Mouse (Mus musculus) left cerebral cortex, postnatal 36 days (tissue): Measurements from ENCODE around the gene Mt1. TPM values are rescaled to one million over a fixed set of nuclear protein-coding genes. Genes with fewer than 3 reads are reported as not detected.

Experiments
- DNase-seq, 2 experiments: peaks; one replicate each; pipeline ENCODE4 v3.0.0; 2021 to 2022; ENCODE audit warnings: low spot score in 2 of 2, mixed read lengths in 1 of 2
- intact Hi-C: fragments of 180-260 bp; cut with DNase I; formaldehyde crosslinking; loops from one replicate; pipeline ENCODE4 v1.15.1; 2025
- total RNA-seq, 2 experiments: library from RNA; stranded (reverse); gene quantifications; 2 replicates each; pipeline ENCODE4 v1.2.3; 2021

Mt1 gene
- total RNA-seq, 2 experiments from 2014 or later, result 556 to 573 TPM

DNA sequence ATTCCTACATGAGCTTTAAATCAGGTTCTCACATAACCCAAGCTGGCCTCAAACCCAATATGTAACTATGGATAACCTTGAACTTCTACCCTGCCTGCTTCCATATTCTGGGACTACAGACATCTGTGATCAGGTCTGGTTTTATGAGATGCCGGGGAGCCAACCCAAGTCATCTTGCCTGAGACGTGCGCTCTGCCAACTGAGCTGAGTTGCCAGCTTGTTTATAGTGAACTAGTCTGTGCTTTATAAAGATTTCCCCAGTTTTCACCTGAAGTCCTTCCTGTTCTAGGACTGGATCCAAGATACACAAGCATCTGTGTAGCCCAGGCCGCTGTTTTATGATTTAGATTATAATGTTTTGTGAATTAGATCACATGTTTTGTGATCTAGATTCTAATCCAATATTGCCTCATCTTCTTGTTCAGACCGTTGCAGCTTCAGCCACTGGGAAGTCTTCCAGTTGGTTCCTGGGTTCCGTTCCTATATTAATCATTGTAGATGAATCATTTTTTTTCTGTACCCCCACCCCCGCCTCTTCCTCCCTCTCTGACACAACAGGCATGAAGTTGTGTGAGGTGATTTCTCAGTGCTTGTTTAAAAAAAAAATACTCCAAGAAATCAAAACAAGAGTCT lies 15.8 kb downstream of the Mt1 start:
- intact Hi-C loops, result loop anchor here (5.0 kb wide), 1 partner anchor 92 kb away; no protein-coding TSS in a partner anchor

DNA sequence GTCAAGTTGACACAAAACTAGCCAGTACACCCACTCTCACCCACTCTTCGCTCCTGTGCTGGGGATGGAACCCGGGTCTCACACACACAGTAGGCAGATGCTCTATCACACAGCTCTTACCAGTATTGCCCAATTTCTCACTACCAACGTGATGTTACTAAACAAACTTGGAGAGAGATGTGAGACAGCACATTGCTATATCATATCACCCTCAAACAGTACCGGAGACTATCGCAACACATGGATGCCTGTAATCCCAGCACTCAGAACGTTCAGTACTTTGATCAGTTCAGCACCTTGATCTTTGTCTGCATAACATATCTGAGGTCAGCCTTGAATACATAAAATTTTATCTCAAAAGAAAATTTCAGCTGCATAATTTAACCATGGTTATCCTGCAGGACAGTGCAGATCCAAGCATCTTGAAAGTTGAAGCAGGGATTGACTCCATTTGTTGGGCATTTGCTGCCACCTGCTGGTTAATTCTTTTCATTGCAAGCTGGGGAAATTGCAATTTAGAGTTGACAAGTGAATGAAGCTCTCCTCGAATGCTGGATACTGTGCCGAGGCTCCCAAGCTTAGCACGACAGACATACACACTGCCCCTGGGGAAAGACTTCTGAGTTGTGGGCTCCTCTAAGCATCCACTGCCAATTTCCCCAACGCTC lies 20.5 kb downstream of the Mt1 start:
- DNase-seq, result peak; percentile 54 to 66
- intact Hi-C loops, result loop anchor here (1.0 to 5.0 kb wide), 2 partner anchors 32 to 97 kb away; no protein-coding TSS in a partner anchor

More for the DNA sequence above, 15.8 kb downstream of the Mt1 start:
- DNase-seq, result no peak

DNA sequence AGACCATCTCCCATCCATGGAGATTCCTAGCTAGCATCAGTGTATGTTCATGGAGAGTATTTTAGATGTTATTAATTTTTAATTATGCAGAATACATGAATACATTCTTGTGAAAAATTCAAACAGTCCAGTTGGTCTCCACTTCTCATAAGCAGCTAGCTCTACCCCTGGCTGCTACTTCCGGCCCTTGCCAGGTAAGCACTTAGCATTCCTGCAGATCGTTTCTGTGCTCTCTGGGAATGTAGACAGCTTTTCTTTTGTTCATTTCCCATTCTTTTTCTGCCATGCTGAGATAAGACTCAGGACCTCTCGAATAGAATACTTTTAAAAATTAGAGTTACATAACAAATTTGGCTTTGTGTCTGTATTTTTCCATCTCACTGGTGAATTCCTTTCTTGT lies 25.2 kb downstream of the Mt1 start:
- intact Hi-C loops, result loop anchor here (10.0 kb wide), 1 partner anchor 219 kb away; no protein-coding TSS in a partner anchor

DNA sequence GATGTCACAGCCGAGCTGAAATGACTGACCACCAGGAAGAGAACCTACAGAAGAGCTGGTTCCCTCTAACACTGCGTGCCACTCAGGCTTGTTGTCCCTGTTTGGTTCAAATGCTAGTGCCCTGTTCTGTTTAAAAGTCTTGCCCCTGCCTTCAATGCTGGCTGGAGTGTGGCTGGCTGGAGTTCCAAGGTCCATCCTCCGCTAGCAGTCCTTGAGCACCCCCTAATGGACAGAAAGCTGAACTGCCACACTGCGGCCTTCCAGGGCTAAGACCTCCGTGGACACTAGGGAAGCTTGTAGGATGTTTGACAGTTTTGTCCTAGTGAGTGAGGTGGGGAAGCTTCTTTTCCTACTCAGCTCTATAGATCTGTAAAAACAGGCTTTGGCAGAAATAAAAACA lies 26.9 kb downstream of the Mt1 start:
- intact Hi-C loops, result loop anchor here (10.0 kb wide), 1 partner anchor 221 kb away; no protein-coding TSS in a partner anchor
- DNase-seq, result peak in 1 of 2 experiments; percentile 36

More for the DNA sequence above, 25.2 kb downstream of the Mt1 start:
- DNase-seq, result no peak

DNA sequence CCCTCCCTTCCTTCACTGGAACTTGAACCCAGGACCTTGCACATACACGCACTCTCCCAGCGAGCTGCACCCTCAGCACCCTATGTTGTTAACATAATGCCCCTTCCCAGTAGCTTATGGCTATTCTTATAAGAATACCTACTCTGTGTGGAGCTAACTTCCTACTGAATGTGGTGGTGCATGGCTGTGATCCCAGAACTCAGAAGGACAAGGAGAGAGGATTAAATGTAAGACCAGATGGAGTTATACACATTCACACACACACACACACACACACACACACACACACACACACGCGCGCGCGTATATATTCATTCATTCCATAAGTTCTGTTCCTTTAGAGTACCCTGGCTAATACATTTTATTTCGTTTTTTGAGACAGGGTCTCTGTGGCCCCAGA lies 27.4 kb downstream of the Mt1 start:
- DNase-seq, result peak; percentile 29 to 36
- intact Hi-C loops, result loop anchor here (10.0 kb wide), 1 partner anchor 221 kb away; no protein-coding TSS in a partner anchor

DNA sequence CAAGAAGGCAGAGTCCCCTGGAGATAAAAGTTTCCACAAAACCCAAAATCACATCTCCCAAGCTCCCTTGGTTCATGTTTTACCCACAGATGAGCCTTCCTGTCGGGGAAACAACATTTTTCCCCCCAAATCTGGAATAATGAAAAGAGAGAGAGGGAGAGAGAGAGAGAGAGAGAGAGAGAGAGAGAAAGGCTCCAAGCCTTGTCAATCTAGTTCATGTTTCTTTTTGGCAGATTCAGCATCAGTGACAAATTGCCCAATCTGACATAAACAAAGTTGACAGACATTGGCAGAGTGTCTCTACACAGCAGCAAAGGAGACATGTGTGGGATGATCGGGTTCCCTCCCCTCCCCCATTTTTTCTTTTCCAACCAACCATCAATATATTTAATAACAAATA lies 28.6 kb downstream of the Mt1 start:
- DNase-seq, result no peak
- intact Hi-C loops, result loop anchor here (10.0 kb wide), 1 partner anchor 223 kb away; no protein-coding TSS in a partner anchor

DNA sequence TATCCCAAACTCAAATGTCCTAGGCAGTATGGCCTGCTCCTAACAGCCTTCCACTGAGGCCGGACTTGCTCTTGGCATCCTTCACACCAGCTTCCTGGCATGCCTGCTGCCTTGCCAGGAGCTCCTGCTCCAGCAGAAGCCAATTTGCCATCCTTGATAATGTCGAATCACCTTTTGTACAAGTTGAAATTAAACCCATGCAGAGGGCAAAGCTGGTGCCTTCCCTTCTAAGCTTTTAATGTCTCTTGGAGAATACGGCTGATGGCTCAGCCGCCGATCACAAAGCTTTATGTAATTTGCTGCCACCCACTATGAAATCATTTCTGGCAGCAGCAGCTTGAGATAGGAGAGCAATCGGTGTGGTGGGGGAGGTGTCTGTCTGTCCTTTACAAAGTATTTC lies 30.8 kb downstream of the Mt1 start:
- peak; percentile 44 to 53 for DNase-seq
- intact Hi-C loops, result loop anchor here (10.0 kb wide), 1 partner anchor 225 kb away; no protein-coding TSS in a partner anchor

DNA sequence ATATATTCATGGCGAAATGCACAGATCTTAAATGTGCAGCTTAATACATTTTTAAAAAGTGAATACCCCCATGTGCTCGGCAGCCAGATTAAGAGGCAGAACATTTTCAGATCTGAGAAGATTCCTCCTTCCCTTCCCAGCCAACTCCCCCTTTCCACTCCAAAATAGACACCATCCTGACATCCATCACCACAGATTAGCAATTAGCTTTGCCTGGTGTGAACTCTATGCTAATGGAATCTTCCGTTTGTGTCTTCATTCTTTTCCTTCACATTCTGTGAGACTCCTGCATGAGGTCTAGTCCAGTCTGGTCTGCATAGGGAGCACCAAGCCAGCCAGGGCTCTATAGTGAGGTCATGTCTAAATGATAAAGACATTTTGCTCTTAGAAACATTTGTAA lies 31.3 kb downstream of the Mt1 start:
- intact Hi-C loops, result no loop called here
- DNase-seq, result peak in 1 of 2 experiments; percentile 28

DNA sequence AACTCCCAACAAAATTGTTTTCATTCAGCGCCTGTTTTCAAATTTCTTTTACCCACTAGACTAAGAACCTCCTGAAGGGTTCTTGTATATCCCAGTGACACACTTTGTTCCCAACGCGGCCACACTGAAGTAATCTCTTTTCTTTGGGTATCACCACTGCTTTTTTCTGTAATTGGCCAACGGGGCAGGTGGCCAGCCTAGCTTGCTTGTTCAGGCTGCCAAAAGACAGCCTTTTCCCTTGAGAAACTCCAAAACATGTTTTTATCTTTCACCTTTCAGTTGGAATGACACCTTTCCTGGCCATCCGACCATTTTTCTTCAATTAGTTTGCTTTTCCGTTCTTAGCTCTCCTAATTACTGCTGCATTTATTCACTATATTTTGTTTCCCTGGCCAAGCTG lies 34.9 kb downstream of the Mt1 start:
- no peak for DNase-seq
- intact Hi-C loops, result loop anchor here (2.0 kb wide), 1 partner anchor 53 kb away; no protein-coding TSS in a partner anchor

DNA sequence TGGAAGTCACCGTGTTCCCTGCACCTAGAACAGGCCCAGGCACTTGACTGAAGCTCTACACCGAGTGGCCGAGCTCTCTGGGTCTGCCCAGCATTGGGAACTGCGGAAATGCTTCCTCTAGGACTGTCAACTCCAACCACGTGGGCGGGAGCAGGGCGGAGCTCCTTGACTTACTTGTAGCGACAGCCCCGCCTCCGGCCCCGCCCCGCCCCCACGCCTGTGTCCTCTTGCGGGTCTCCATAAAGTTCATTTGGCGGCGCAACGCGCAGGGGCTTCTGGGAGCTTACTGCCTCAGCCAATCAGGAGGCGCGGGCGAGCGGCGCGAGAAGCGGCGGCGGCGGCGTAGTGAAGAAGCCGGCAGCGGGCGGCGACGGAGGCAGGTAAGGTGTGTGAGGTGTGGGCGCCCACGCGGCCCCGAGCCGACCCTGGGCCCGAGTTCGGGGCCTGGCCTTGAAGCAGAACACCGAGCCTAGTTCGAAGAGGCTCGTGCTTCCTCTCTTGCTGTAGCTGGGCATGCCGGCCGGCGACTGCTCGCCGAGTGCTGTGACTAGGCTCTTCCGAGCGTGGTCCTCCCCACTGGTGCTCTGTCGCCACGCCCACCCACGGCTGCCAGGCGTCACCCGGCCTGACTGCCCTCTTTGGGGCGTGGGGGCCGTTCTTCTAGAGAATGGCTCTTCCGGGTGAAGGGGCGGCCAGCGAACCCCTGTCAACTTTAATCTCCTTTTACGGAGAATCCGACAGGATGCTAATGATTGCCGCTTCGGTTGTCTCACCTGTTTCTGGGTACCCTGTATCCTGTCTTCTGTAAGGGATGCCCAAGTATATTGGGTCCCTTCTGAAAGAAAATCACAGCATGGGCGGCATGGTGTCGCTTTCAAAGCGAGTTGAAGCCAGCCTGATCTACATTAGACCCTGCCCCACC lies 35.6 kb downstream of the Mt1 start, which contains the start of gene Nup93:
Gene Nup93, plus strand, starts transcription at position 313 of the 922 bp plus-strand sequence.
- intact Hi-C loops, result loop anchor here (2.0 kb wide), 1 partner anchor 52 kb away; no protein-coding TSS in a partner anchor
- peak; percentile 96 to 98 for DNase-seq

DNA sequence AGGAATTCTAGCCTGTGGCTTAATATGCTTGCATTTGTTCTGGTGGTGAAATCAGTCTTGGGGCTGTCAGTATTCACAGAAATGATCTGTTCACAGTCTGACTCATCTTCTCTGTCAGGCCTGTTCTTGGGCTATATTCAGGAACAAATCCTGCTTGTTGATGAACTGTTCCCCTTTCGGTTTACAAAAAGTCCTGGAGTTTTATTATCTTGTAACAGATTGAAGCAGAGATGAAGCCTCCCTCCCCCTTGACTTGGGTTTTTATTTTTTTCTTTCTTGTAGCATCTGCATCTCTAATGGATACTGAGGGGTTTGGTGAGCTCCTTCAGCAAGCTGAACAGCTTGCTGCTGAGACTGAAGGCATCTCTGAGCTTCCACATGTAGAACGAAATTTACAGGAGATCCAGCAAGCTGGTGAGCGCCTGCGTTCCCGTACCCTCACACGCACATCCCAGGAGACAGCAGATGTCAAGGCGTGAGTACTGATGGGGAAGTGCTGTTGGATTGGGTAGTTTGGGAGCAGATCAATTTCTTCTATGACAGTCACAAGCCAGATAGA lies 48.6 kb downstream of the Mt1 start:
- DNase-seq, result peak in 1 of 2 experiments; percentile 36
- intact Hi-C loops, result loop anchor here (5.0 kb wide), 1 partner anchor 40 kb away; no protein-coding TSS in a partner anchor

Other genes with a start within 250 kb of the Mt1 start
- 100 to 1,000 TPM; 111 to 123 TPM for gene Amfr, start 166.2 kb upstream of the Mt1 start, total RNA-seq
- 10 to 100 TPM; 41.3 to 54.3 TPM for gene Nudt21, start 142.1 kb upstream of the Mt1 start, total RNA-seq
- 100 to 1,000 TPM; 100 to 102 TPM for gene Ogfod1, start 141.9 kb upstream of the Mt1 start, total RNA-seq
- 10 to 100 TPM; 25.4 to 35.3 TPM for gene Bbs2, start 80.2 kb upstream of the Mt1 start, total RNA-seq
- gene Mt4, start 41.9 kb upstream of the Mt1 start, total RNA-seq, result not detected
- gene Mt3, start 26.5 kb upstream of the Mt1 start, total RNA-seq, result 100 to 1,000 TPM; 854 to 931 TPM
- gene Mt2, start 6.4 kb upstream of the Mt1 start, total RNA-seq, result 100 to 1,000 TPM; 463 to 490 TPM
- gene Nup93, start 35.5 kb downstream of the Mt1 start, total RNA-seq, result 10 to 100 TPM; 37.2 to 64.5 TPM
- gene Slc12a3, start 150.1 kb downstream of the Mt1 start, total RNA-seq, result 1 to 10 TPM in 1 of 2 experiments, under 1 TPM in 1; 0.25 to 1.3 TPM
- 10 to 100 TPM; 65.9 to 66.1 TPM for gene Herpud1, start 207.4 kb downstream of the Mt1 start, total RNA-seq